Mouse (Mus musculus): ENCODE measurements around the gene Ubl3. TPM values are rescaled to one million over a fixed set of nuclear protein-coding genes. Genes with fewer than 3 reads are reported as not detected.

The Ubl3 gene
- total RNA-seq, 2 experiments from 2014 or later, result 93.3 to 122 TPM

DNA sequence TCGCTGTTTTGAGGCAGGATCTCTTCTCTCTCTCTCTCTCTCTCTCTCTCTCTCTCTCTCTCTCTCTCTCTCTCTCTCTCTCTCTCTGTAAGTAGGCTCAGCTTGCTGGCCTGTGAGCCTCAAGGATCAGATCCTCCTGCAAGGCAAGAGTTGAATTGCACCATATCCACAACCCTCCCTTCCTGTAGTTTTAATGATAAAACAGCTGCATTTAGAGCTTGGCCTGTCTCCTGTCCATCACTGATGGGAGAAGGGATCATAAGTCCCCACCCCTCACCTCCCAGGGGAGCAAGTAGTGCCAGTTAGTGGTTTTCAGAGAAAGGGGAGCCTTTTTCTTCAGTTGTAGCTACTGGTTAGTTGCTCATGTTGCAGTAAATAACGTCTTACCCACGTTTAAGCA is 11.5 kb upstream of the Ubl3 start:
- no peak for ATAC-seq (ENCODE audit: poor library complexity, severe bottlenecking)

DNA sequence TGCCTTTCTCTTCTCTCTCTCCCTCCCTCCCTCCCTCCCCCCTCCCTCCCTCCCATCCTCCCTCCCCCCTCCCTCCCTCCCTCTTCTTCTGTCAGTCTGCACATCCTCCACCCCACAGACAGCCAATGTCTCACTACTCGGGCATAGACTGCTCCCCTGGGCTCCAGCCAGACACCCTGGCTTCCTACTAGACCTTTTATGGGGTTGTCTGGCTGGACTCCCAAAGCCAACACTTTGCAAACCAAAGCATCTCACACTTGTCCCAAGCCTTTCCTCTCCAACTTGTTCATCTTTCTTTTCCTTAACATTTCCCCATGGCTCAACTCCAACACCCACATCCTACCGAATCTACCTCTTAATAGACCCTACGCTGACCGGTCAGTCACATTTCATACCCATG is 10.7 kb upstream of the Ubl3 start:
- ATAC-seq (ENCODE audit: poor library complexity, severe bottlenecking), result no peak

DNA sequence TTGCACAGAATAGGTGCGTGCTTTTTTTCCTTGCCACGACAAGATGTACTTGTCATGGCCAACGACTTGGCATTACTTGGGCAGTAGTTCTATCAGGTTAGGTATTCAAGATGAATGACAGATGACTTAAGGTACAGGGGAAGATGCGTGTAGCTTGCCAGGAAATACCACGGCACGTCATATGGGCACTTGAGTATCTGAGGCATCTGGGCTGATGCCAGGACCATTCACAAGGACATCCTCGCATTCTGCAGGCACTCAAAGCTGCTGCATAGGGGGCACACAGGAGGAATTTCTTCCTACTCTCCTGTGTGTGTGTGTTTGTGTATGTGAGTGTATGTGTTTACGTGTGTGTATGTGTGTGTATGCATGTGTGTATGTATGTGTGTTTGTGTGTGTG is 9.6 kb upstream of the Ubl3 start:
- ATAC-seq (ENCODE audit: poor library complexity, severe bottlenecking), result no peak

DNA sequence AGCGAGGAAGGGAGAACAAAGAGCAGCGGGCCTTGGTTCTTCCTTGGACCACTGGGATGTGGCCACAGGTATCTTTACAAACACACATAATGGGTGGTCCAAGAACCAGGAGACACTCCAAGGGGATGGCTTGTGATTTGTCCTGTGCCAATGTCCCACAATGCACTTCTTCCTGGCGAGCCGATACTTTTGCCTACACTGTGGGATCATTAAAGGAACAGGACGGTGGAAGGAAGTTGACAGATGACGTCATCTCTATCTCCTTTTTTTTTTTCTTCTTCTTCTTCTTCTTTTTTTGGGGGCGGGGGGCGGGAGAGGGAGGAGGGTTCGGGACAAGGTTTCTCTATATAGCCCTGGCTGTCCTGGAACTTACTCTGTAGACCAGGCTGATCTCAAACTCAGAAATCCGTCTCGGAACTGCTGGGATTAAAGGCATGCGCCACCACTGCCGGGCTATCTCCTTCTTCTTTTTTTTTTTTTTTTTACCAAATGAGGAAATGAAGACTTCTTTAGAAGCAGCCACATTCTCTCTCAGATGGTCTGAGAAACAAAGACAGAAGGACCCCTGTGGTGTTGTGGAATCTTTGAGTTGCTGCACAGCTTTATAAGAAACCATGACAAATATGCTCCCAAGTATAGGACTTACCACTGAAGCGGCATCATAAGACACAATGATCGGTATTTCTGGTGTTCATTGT is 6.8 kb upstream of the Ubl3 start:
- ATAC-seq (ENCODE audit: poor library complexity, severe bottlenecking), result peak; percentile 61

DNA sequence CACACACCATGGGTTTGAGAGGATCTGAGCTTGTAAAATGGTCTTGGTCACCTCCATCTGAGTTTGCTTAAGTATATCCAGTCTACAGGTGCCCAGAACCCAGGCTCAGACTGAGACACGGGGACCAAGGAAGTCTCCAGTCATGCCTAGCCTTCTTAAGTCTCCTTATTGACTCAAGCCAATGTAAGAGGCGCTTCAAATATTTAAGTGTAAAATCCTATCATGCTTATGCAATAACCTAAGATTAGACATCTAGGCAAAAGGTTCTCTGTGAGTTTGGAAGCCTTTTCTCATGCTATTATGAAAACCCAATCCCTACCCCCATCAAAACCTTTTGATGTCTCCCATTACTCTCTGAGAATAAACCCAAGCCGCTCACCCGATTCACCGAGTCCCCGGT is 5.9 kb upstream of the Ubl3 start:
- no peak for ATAC-seq (ENCODE audit: poor library complexity, severe bottlenecking)

DNA sequence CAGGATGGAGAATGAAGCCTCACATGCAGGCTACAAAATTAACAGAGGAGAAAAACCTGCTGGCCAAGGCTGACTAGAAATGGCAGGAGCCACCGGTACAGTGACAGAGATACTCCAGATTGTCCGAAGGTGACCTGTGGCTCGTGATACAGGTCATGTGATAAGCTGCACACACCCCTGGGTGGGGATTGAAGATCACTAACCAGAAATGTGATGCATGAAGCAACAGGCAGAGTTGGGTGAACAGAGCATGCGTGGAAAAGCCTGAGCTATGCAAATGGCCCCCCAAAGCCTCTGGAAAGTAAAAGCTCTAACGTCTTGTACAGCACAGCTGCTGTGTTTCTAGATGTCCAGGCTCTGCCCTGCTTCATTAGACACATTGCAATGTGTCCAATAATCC is 3.9 kb upstream of the Ubl3 start:
- no peak for ATAC-seq (ENCODE audit: poor library complexity, severe bottlenecking)

DNA sequence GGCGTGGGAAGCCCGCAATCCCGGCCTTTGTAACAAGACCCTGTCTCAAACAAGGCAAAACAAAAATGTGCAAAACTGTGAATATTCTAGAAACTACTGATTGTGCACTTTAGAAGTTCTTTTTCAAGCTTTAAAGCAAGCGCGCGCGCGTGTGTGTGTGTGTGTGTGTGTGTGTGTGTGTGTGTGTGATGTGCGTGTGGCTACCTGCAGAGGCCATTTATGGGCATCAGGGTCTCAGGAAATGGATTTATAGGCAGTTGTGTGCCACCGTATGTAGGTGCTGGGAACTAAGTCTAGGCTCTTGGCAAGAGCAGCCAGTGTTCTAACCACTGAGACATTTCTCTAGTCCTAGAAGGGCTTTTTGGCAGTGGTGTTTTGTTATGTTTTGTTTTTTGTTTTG is 2.6 kb upstream of the Ubl3 start:
- no peak for ATAC-seq (ENCODE audit: poor library complexity, severe bottlenecking)

DNA sequence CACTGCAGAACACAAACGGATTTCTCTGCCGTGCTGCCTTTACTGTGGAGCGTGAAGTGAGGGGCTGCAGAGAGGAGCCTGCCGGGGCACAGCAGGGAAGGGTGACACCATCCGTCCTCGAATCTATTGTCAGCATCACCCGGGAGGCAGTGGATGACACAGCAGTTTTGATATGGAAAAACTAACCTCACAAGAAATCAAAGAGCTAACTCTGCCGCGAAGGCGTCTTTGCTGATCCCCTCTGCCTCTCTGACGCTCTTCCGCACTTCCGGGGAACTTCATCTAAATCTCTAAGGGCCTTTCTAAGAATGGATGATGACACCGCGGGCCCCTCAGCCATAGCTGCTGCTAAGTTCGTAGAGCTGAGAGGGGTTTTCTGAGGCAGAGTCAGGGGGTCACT is 2.1 kb upstream of the Ubl3 start:
- ATAC-seq (ENCODE audit: poor library complexity, severe bottlenecking), result 0 out of 2 replicates have a peak, but pooled peaks have one; percentile 2

DNA sequence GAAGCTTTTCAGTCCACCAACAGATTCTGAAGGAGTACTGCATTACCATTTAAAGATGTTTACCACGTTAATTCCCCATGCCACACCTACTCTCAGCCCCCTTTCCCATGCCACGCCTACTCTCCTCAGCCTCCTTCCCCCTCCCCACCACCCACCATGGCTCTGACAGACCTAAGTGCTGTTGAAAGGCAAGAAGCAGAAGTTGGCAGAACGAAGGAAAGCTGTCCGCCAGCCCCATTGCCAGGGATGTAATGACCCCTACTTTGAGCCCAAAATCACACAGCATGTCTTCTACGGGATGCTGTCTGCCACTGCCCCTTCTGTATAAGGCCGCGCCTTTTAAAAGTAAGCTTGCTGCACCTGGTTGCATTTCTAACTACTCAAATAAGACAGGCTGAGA is 1.7 kb upstream of the Ubl3 start:
- ATAC-seq (ENCODE audit: poor library complexity, severe bottlenecking), result peak; percentile 11; the same call in 1 of the 2 replicates

DNA sequence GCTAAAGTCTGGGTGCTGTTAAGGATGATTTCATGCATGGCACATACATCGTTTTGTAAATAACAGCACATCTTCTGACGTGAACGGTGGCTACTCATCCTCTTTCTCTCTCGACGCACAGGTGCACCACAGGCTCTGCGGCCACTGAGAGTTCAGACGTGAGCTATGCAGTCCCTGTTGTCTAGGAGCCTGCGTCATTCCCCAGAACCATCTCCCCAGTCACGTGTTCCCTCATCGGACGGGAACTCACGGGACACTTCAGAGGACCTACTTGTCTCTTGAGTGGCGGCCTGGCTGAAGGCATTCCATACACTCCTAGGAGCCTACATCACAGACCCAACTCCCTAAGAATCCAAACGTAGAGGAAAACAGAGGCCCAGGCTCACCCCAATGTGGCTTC is 1.1 kb upstream of the Ubl3 start:
- no peak for ATAC-seq (ENCODE audit: poor library complexity, severe bottlenecking)

DNA sequence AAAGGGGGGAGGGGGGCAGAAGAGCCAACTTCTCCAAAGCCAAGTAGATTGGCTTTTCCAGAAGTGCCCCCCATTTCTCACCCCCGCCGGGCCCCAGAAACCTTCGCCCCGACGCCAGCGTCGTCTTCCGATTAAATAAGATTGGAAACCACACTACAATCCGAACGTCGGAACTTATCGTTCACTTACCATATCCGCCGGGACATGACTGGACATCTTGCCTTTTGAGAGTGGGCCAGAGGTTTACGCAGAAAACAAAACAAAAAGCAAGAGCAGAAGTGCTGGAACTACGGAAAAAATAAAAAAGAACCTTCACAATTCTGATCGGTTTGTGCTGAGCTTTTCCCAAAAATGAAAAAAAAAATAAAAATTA is 839 bp downstream of the Ubl3 start:
- peak; percentile 14 for ATAC-seq (ENCODE audit: poor library complexity, severe bottlenecking)

DNA sequence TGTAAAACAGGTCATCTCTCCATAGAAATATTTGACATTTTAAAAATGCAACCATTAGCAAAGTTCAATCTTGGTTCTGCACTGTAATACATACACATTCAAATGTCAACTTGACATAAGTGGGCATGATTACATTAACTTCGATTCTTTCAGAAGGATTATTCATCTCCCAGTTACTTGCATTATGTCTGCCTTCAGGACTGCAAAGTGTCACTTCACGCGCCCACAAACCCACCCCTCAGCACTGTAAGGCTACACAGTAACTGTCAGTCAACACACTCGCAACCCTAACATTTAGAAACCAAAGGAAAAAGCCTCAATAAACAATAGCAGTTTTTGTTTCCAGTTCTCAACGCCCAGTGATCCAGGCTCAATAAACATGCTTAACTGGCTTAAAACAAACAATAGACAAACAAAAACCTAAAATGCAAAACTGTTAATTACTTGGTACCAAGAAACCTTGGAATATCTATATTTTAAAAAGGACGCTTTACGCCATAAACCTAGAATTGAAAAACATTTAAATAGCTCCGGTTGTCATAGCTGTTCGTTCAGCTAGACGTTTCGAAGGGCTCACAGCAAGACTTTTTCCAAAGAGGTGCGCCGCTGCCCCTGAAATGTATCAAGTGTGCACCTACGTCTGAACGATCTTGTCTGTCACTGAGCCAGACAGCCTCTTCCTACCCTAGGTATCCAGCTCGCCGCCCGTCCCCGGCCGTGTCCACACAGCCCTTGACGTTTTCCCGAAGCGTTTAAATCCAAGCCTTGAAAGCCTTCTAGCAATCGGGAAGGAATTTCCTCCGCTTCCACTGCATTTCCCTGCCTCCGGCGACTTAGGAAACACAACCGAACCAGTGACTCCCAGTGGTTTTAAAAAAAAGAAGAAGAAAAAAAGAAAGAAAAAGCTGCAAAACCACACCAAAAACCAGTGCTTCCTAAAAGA is 1.5 kb downstream of the Ubl3 start:
- peak; percentile 3; the same call in 1 of the 2 replicates for ATAC-seq (ENCODE audit: poor library complexity, severe bottlenecking)

DNA sequence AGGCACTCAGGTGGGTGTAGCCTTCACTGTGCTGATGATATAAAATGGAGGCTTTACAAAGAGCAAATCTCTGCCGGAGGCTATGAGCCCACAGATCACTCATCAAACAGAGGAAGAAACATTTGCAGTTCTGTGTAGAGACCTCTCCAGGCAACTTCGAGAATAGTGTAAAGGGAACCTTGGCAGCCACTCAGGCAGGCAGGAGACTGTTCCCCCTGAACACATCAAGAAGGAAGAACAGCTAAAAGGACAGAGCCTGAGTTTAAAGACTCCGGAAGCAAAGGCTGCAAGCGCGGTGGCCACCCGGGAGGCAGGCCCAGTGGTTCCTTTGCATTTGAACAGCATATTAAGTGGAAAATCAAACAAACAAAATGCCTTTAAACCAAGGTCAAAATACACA is 2.2 kb downstream of the Ubl3 start:
- ATAC-seq (ENCODE audit: poor library complexity, severe bottlenecking), result peak; percentile 9; the same call in 1 of the 2 replicates

DNA sequence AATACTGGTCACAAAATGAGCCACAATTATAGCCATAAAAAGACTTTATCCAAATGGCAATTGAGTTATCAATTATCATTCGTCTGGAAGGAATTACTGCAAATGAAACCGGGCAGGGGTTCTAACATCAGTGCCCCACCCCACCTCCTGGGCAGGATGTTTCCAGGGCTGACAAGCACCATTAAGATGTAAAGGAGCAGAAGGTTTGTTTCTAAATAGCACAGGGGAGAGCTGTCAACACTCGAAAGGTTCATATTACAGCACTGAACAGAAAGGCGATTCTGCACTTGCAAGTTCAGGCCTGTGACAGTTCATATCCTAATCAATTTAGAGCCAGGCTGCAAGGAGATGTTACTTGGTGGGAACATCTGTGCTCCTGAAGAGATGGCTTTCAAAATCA is 3.3 kb downstream of the Ubl3 start:
- ATAC-seq (ENCODE audit: poor library complexity, severe bottlenecking), result no peak

DNA sequence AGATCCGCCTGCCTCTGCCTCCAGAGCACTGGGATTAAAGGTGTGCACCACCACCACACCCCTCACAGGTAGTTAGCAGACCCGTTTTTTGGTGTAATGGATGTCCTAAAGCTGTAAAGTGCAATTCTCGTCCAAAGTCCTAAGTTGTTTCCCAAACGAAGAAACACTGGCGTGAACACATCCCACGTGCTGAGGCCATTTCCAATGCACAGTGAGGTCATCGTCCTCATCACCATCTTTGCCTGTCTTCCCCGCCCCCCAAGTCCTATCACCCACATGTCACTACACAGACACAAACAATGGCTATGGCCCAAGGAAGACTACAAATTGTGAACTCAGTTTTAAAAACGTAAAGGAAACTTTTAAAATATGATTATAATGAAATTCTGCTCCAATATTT is 4.0 kb downstream of the Ubl3 start:
- no peak for ATAC-seq (ENCODE audit: poor library complexity, severe bottlenecking)

DNA sequence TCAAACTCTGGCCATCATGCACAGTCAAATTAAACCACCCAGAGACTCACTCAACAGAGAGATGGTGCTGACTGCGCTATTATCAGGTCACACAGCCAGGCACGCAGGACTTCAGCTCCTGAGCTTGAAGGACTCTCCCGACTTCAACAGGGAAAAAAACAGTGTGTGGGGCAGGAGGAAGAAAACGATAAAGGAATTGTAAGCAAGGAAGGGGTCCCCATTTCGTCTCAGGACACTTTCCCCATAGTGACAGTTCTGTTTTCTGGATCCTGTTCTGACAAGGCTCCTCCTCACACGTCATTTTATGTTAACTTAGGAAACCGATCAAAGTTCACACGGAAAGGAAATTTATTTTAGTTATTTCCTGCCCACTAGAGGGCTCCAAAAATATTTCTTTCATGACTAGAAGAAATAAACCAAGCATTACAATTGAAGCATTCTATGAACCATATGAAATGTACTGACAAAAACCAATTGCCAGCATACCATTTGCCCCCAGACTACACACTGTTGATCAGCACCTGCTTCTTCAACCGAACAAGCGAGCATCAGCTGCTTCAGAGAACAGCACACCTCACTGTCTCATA is 4.6 kb downstream of the Ubl3 start:
- no peak for ATAC-seq (ENCODE audit: poor library complexity, severe bottlenecking)

DNA sequence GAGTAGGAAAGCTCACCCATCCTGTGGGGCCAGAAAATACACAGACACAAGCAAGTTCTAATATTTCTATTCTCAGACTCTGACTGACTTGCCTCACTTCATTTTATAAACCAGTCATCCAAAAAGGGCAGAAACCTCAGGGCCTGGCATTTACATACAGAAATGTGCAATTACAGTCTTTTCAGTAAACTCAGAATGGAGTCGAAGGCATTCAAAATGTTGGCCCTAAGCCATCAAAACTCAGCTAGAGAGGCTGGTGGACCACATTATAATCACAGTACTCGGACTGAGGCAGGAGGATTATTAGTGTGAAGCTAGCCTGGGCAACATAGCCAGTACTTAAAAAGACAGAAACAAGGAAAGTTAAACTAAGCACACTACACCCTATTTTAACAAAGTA is 5.6 kb downstream of the Ubl3 start:
- ATAC-seq (ENCODE audit: poor library complexity, severe bottlenecking), result no peak

DNA sequence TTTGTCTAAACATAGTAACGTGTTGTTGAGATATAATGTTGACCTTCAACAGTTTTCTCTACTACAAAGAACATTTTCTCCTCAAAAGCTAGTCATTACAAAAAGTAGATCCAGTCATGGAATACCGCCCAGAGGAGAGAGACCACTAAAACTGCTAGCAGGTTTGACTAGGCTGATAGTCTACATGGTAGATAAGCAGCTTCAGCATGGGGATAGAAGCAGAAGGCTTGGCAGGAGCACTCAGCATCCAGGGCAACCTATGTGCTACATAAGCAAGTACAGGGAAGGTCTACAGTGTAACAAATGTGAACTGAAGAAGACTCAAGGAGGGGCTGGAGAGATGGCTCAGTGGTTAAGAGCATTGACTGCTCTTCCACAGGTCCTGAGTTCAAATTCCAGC is 7.9 kb downstream of the Ubl3 start:
- ATAC-seq (ENCODE audit: poor library complexity, severe bottlenecking), result no peak

DNA sequence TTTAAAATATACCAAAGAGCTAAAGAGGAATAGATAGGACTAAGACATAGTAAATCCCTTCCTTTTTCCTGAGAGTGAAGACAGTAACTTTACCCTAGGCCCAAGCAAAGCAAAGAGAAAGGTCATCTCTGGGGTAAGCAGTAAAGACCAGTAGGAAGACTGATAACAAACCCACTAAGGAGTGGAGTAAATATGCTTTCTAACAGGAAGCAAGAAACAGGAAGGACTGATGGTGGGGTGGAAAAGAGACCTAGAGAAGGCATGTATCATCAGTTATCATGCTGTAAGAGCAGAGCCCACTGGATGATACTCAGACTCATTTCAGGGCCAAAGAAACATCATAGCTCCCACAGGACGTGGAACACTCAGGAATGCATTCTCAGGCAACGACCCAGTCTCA is 10.4 kb downstream of the Ubl3 start:
- peak; percentile 86 for ATAC-seq (ENCODE audit: poor library complexity, severe bottlenecking)

DNA sequence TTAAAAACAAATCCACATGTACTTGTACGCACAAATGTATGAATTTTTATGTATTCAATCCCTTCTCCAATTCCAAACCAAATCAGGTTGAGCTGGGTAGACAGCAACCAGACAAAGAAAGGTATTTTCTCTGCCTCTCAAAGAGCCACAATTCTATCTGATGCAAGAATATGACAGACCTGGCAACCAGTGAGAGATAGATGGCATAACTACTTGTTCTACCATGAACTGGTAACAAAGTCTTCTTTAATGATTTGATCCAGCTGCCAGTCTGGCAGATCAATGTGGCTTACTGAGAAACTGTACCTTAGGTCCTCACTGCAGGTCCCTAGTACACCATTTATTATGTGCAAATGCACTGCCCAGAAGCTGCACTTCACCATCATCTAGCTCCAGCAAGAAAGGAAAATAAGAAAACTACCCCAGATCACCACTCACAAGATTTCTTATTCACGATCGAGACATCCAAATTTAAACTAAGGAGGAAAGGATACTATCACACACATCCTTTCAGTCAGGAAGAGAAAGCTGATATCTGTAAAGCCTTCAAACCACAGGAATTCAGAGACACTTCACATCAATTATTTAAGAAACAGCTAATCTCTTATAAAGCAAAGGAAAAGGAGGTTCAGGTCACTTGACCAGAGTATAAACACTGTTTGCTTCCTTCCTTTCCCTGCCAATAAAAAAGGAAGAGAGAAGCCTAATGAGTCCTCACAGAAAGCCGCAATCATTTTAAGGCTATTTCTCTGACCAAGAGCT is 16.7 kb downstream of the Ubl3 start:
- no peak for ATAC-seq (ENCODE audit: poor library complexity, severe bottlenecking)

DNA sequence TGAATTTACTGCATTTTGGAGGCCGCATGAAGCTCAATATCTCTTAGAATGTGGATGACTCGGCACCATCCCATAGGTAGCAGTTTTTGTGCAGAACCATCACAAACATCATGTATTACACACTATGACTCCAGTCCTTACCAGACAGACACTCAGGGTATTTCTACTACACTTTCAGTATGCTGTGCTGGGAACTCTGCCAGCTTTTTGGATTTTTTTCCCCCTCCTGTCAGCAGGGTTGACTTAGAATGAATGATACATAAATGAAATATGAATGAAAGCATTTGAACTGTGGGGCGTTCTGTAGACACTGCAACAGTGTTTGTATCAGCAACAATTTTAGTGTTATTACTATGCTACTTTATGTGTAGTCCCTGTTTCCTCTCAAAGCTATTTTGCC is 17.9 kb downstream of the Ubl3 start:
- ATAC-seq (ENCODE audit: poor library complexity, severe bottlenecking), result no peak

Measured in megakaryocyte, adult 5-6 weeks (primary cell).